Mouse (Mus musculus) gastrocnemius, postnatal 36 days (tissue): ENCODE results near the gene Olfr453. TPM values are rescaled to one million over a fixed set of nuclear protein-coding genes. Genes with fewer than 3 reads are reported as not detected.

Source experiments
- DNase-seq, 2 experiments: peaks; one replicate each; pipeline ENCODE4 v3.0.0; 2022
- intact Hi-C: fragments of 180-260 bp; cut with DNase I; formaldehyde crosslinking; loops from one replicate; pipeline ENCODE4 v1.15.1; 2025
- long read RNA-seq, 2 experiments: library from polyadenylated mRNA; stranded (forward); transcript quantifications; one replicate each; pipeline ENCODE4 v2.0.0; 2021
- total RNA-seq, 2 experiments: library from RNA; stranded (reverse); gene quantifications; 2 replicates each; pipeline ENCODE4 v1.2.3; 2021

Olfr453 gene
- not detected for total RNA-seq
- long read RNA-seq, experiment 1: 0 reads
- long read RNA-seq, experiment 2: 0 reads

- intact Hi-C loops: no loop called here
- no peak for DNase-seq
Measured at GRCm38 (mm10) chr6:42739071-42739470, at the start of gene Olfr453. Gene Olfr453 (plus strand): TSS chr6:42739371.

DNA sequence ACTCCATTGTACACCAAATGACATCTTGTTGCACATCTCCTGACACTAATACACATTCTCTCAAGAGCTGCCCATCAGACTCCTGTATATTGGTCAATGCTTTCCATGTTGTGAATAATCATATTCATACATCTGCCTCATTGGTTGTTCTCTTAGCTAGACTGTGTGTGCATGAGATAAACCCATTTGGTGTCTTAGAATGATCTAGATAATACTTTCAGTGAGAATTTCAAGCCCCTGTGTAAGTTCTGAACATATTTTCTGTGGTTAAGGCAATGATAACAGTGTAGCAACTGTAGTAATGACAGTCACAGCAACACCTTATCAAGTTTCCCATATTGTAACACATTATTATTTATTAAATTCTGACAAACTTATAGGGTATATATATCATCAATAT lies 49.4 kb upstream of the Olfr453 start:
- intact Hi-C loops: no loop called here

GRCm38 (mm10) chr6:42692154-42692516 lies 47.0 kb upstream of the Olfr453 start:
- DNase-seq: peak; percentile 60 to 76
- intact Hi-C loops: no loop called here

More for the DNA sequence above, 49.4 kb upstream of the Olfr453 start:
- DNase-seq: no peak

- peak; percentile 57 to 74 for DNase-seq
- intact Hi-C loops: no loop called here
Measured at GRCm38 (mm10) chr6:42692517-42693190, 46.5 kb upstream of the Olfr453 start.

GRCm38 (mm10) chr6:42709291-42710211 lies 29.6 kb upstream of the Olfr453 start, which contains the start of gene Tcaf1:
Gene Tcaf1 (minus strand): TSS chr6:42710088.
- intact Hi-C loops: no loop called here
- DNase-seq: peak; percentile 50 to 65

- intact Hi-C loops: no loop called here
- DNase-seq: no peak
Measured at GRCm38 (mm10) chr6:42714668-42715067, 24.5 kb upstream of the Olfr453 start.

DNA sequence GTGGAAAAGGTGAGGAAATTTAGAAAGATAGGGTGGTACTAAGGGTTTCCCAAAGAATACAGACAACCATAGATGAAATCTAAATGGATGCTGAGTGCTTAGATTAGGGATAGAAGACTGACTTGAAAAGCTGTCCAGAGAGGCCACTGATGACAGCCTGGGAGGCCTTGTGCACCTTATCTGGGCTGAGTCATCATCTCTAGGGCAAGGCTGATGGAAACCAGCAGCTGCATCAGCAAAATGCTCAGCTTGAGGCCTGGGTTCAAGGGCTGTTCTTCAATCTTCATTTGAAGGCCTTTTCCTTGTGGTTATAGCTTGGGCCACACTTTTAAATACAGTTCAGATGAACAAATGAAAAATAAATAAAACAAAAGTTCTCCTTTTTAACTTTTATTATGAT lies 21.2 kb upstream of the Olfr453 start:
- intact Hi-C loops: no loop called here
- DNase-seq: no peak

DNA sequence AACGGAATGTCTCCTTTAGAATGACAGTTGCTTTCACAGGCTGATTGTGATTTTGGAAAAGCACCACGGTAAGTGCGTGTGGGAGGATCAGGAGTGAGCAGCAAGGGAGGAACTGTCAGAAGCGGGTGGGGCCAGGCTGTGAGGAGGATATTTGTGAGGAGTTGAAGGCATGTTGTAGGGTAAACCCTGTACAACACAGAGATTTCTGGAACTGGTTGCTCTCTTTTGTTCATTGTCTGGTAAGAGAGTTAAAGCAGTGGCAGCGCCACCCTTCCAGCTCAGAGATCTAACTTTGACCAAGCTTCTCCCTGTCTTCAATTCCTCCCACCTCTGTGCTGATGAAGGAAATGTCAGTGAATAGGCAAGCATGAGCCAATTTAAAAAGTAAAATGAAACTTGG lies 3.1 kb downstream of the Olfr453 start:
- intact Hi-C loops: no loop called here
- DNase-seq: no peak

- DNase-seq: no peak
- intact Hi-C loops: no loop called here
Measured at GRCm38 (mm10) chr6:42747846-42748245, 8.7 kb downstream of the Olfr453 start.

DNA sequence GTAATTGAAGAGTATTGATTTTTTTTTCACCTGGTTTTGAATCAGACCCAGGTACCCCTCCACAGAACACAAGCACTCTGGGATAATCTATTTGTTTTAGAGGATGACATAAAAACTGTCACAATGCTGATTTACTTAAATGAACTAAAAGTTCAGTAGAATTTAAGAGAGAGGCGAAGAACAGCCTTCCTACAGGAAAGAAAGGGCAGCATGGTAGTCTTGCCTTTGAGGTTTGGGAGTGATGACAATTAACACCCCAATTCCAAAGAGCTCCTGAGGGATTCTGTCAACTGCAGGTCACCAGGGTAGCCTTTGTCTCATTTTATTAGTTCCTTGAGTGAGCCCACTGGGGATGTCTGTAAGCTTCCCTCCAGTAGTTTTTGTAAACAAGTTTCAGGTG lies 16.9 kb downstream of the Olfr453 start, which contains the start of gene Olfr38:
TSS of gene Olfr38 (plus strand) at position 301 of the 400 bp plus-strand sequence.
- no peak for DNase-seq
- intact Hi-C loops: no loop called here

DNA sequence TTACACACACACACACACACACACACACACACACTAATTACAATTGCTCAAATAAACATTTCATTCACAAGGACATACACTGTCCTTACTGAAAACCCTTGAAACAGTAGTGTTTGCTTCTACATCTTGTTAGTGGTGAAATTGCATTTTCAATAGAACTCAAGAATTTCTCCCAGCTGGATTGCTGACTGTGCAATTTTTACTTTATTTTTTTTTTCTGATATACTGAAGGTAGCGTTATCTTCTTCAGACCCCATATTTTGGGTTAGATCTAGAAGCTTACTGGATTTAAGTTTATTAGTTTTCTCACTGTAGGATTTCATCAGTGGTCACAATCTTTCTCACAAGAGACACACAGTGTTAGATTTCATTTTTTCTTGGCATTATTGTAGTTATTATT lies 37.9 kb downstream of the Olfr453 start:
- no peak for DNase-seq
- intact Hi-C loops: no loop called here

DNA sequence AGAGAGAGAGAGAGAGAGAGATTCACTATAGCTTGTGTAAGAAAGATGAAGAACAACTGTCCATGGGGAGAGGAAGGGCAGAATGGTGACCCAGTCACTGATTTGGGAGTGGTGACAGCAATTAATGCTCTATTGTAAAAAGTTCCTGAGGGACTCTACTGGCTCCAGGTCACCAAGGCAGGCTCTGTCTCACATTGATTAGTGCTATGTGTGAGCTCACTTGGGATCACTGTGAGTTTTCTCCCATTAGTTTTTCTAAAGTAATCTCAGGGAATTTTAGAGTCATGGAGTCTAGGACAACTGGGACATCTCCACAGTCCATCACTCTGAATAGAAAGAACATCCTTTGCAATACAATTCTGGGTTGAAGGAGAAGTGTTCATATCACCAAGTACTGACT lies 45.6 kb downstream of the Olfr453 start, which contains the start of gene Olfr452:
TSS of gene Olfr452 (plus strand) at position 301 of the 400 bp plus-strand sequence.
- no peak for DNase-seq
- intact Hi-C loops: no loop called here

GRCm38 (mm10) chr6:42790247-42790948 lies 51.2 kb downstream of the Olfr453 start:
- no peak for DNase-seq
- intact Hi-C loops: no loop called here

GRCm38 (mm10) chr6:42790949-42791556 lies 51.9 kb downstream of the Olfr453 start:
- intact Hi-C loops: no loop called here
- DNase-seq: no peak

- intact Hi-C loops: no loop called here
Measured at GRCm38 (mm10) chr6:42794982-42795381, 55.8 kb downstream of the Olfr453 start.

More at GRCm38 (mm10) chr6:42794982-42795381, 55.8 kb downstream of the Olfr453 start:
- DNase-seq: no peak

Other genes with a start within 250 kb of the Olfr453 start
- not detected for gene Olfr455, start 191.8 kb upstream of the Olfr453 start, total RNA-seq
- gene Tcaf3, start 141.7 kb upstream of the Olfr453 start, total RNA-seq: not detected
- 1 to 10 TPM; 2.3 TPM for gene Tcaf2, start 94.1 kb upstream of the Olfr453 start, total RNA-seq
- 1 to 10 TPM; 5.9 to 6.3 TPM for gene Tcaf1, start 29.3 kb upstream of the Olfr453 start, total RNA-seq
- not detected for gene Olfr38, start 17.0 kb downstream of the Olfr453 start, total RNA-seq
- gene Olfr452, start 45.7 kb downstream of the Olfr453 start, total RNA-seq: not detected
- not detected for gene Olfr450, start 72.6 kb downstream of the Olfr453 start, total RNA-seq
- not detected for gene Olfr449, start 95.0 kb downstream of the Olfr453 start, total RNA-seq
- not detected for gene Olfr448, start 151.1 kb downstream of the Olfr453 start, total RNA-seq
- not detected for gene Olfr447, start 169.5 kb downstream of the Olfr453 start, total RNA-seq
- gene Olfr446, start 182.0 kb downstream of the Olfr453 start, total RNA-seq: not detected
- not detected for gene Olfr444, start 209.7 kb downstream of the Olfr453 start, total RNA-seq